Mouse (Mus musculus): ENCODE data around the gene Cldn19. TPM values are rescaled to one million over a fixed set of nuclear protein-coding genes. Genes with fewer than 3 reads are reported as not detected.
A peak's percentile ranks its signal among the peaks of the same experiment; 100 is the strongest.

The Cldn19 gene
- polyA plus RNA-seq, 1 experiment from 2014 or later = not detected

GRCm38 (mm10) chr4:119233256-119233901 is 21.8 kb upstream of the Cldn19 start:
- Histone ChIP-seq H3K27me3 (ENCODE audit: control insufficient read depth, insufficient read depth, low read length) (no peaks in the 10 kb centered on the region), H3K4me2 (peak overlapping the region; percentile 70), H3K27ac (ENCODE audit: low read depth, low read length) (0 out of 2 replicates have a peak overlapping the region, but pooled peaks have one; percentile 4), H3K4me3 (ENCODE audit: low read depth, low read length) (peak overlapping the region; percentile 83), H3K9ac (ENCODE audit: low read depth, low read length) (peak overlapping the region; percentile 83), H3K4me1 (ENCODE audit: control insufficient read depth, insufficient read depth, low read length) (peaks cover 8% of the 10 kb centered on the region), H3K36me3 (ENCODE audit: control insufficient read depth, insufficient read depth, low read length) (peaks cover 3% of the 10 kb centered on the region; the same call in 1 of the 2 replicates), H3K9me3 (replicated peaks; ENCODE audit: control insufficient read depth, low read length) (no peaks in the 10 kb centered on the region)
- ATAC-seq (replicated peaks; ENCODE audit: insufficient number of reproducible peaks, low FRiP score, low TSS enrichment) = peak; percentile 47
- WGBS (ENCODE audit: insufficient replicate concordance) = under 1% methylated on average over 34 of the region's 36 CpGs

- Histone ChIP-seq H3K27ac (ENCODE audit: low read depth, low read length) (no peak overlapping the region), H3K4me3 (ENCODE audit: low read depth, low read length) (peak overlapping the region; percentile 83), H3K4me2 (peak overlapping the region; percentile 70), H3K36me3 (ENCODE audit: control insufficient read depth, insufficient read depth, low read length) (peaks cover 3% of the 10 kb centered on the region; the same call in 1 of the 2 replicates), H3K27me3 (ENCODE audit: control insufficient read depth, insufficient read depth, low read length) (no peaks in the 10 kb centered on the region), H3K9me3 (replicated peaks; ENCODE audit: control insufficient read depth, low read length) (no peaks in the 10 kb centered on the region), H3K4me1 (ENCODE audit: control insufficient read depth, insufficient read depth, low read length) (peaks cover 8% of the 10 kb centered on the region), H3K9ac (ENCODE audit: low read depth, low read length) (no peak overlapping the region; the same call in 1 of the 2 replicates)
- ATAC-seq (replicated peaks; ENCODE audit: insufficient number of reproducible peaks, low FRiP score, low TSS enrichment) = no peak
- 67% methylated on average over 3 of the region's 3 CpGs for WGBS (ENCODE audit: insufficient replicate concordance)
These were observed 20.9 kb upstream of the Cldn19 start for GRCm38 (mm10) chr4:119234348-119234747.

GRCm38 (mm10) chr4:119238661-119239060 is 16.6 kb upstream of the Cldn19 start:
- Histone ChIP-seq H3K27ac (ENCODE audit: low read depth, low read length) (no peak overlapping the region), H3K4me1 (ENCODE audit: control insufficient read depth, insufficient read depth, low read length) (peaks cover 5% of the 10 kb centered on the region; the same call in 1 of the 2 replicates), H3K36me3 (ENCODE audit: control insufficient read depth, insufficient read depth, low read length) (peaks cover 8% of the 10 kb centered on the region), H3K9ac (ENCODE audit: low read depth, low read length) (no peak overlapping the region), H3K9me3 (replicated peaks; ENCODE audit: control insufficient read depth, low read length) (no peaks in the 10 kb centered on the region), H3K4me2 (no peak overlapping the region), H3K27me3 (ENCODE audit: control insufficient read depth, insufficient read depth, low read length) (no peaks in the 10 kb centered on the region), H3K4me3 (ENCODE audit: low read depth, low read length) (no peak overlapping the region)
- 69% methylated on average over 3 of the region's 3 CpGs for WGBS (ENCODE audit: insufficient replicate concordance)
- no peak for ATAC-seq (replicated peaks; ENCODE audit: insufficient number of reproducible peaks, low FRiP score, low TSS enrichment)

- no peak; the same call in 1 of the 2 replicates for ATAC-seq (replicated peaks; ENCODE audit: insufficient number of reproducible peaks, low FRiP score, low TSS enrichment)
- no peak overlapping the region for H3K9ac ChIP-seq (ENCODE audit: low read depth, low read length)
- no peaks in the 10 kb centered on the region for H3K9me3 ChIP-seq (replicated peaks; ENCODE audit: control insufficient read depth, low read length)
- WGBS (ENCODE audit: insufficient replicate concordance) = 47% methylated on average over 12 of the region's 12 CpGs
- no peak overlapping the region for H3K4me3 ChIP-seq (ENCODE audit: low read depth, low read length)
- H3K27ac ChIP-seq (ENCODE audit: low read depth, low read length) = no peak overlapping the region
- H3K4me1 ChIP-seq (ENCODE audit: control insufficient read depth, insufficient read depth, low read length) = peaks cover 5% of the 10 kb centered on the region; the same call in 1 of the 2 replicates
- no peak overlapping the region; the same call in 1 of the 2 replicates for H3K4me2 ChIP-seq
- peaks cover 8% of the 10 kb centered on the region for H3K36me3 ChIP-seq (ENCODE audit: control insufficient read depth, insufficient read depth, low read length)
- no peaks in the 10 kb centered on the region for H3K27me3 ChIP-seq (ENCODE audit: control insufficient read depth, insufficient read depth, low read length)
These were observed 16.0 kb upstream of the Cldn19 start for GRCm38 (mm10) chr4:119239181-119239682.

- H3K4me1 ChIP-seq (ENCODE audit: control insufficient read depth, insufficient read depth, low read length) = peaks cover 5% of the 10 kb centered on the region; the same call in 1 of the 2 replicates
- no peaks in the 10 kb centered on the region for H3K27me3 ChIP-seq (ENCODE audit: control insufficient read depth, insufficient read depth, low read length)
- no peak overlapping the region for H3K9ac ChIP-seq (ENCODE audit: low read depth, low read length)
- no peak overlapping the region for H3K4me3 ChIP-seq (ENCODE audit: low read depth, low read length)
- no peak for ATAC-seq (replicated peaks; ENCODE audit: insufficient number of reproducible peaks, low FRiP score, low TSS enrichment)
- peaks cover 5% of the 10 kb centered on the region for H3K36me3 ChIP-seq (ENCODE audit: control insufficient read depth, insufficient read depth, low read length)
- 79% methylated on average over 14 of the region's 14 CpGs for WGBS (ENCODE audit: insufficient replicate concordance)
- no peak overlapping the region for H3K4me2 ChIP-seq
- no peak overlapping the region for H3K27ac ChIP-seq (ENCODE audit: low read depth, low read length)
- H3K9me3 ChIP-seq (replicated peaks; ENCODE audit: control insufficient read depth, low read length) = no peaks in the 10 kb centered on the region
These were observed 13.6 kb upstream of the Cldn19 start for GRCm38 (mm10) chr4:119241664-119242063.

GRCm38 (mm10) chr4:119242571-119242970 is 12.6 kb upstream of the Cldn19 start:
- peaks cover 5% of the 10 kb centered on the region; the same call in 1 of the 2 replicates for H3K4me1 ChIP-seq (ENCODE audit: control insufficient read depth, insufficient read depth, low read length)
- no peak overlapping the region for H3K4me2 ChIP-seq
- H3K36me3 ChIP-seq (ENCODE audit: control insufficient read depth, insufficient read depth, low read length) = peaks cover 5% of the 10 kb centered on the region; the same call in 1 of the 2 replicates
- no peak overlapping the region for H3K27ac ChIP-seq (ENCODE audit: low read depth, low read length)
- no peak overlapping the region for H3K4me3 ChIP-seq (ENCODE audit: low read depth, low read length)
- no peaks in the 10 kb centered on the region for H3K9me3 ChIP-seq (replicated peaks; ENCODE audit: control insufficient read depth, low read length)
- ATAC-seq (replicated peaks; ENCODE audit: insufficient number of reproducible peaks, low FRiP score, low TSS enrichment) = no peak
- 89% methylated on average over 12 of the region's 12 CpGs for WGBS (ENCODE audit: insufficient replicate concordance)
- no peaks in the 10 kb centered on the region for H3K27me3 ChIP-seq (ENCODE audit: control insufficient read depth, insufficient read depth, low read length)
- no peak overlapping the region for H3K9ac ChIP-seq (ENCODE audit: low read depth, low read length)

- Histone ChIP-seq H3K4me1 (ENCODE audit: control insufficient read depth, insufficient read depth, low read length) (peaks cover 5% of the 10 kb centered on the region; the same call in 1 of the 2 replicates), H3K4me2 (no peak overlapping the region), H3K36me3 (ENCODE audit: control insufficient read depth, insufficient read depth, low read length) (peaks cover 5% of the 10 kb centered on the region; the same call in 1 of the 2 replicates), H3K27me3 (ENCODE audit: control insufficient read depth, insufficient read depth, low read length) (no peaks in the 10 kb centered on the region), H3K9me3 (replicated peaks; ENCODE audit: control insufficient read depth, low read length) (no peaks in the 10 kb centered on the region), H3K9ac (ENCODE audit: low read depth, low read length) (no peak overlapping the region), H3K4me3 (ENCODE audit: low read depth, low read length) (no peak overlapping the region), H3K27ac (ENCODE audit: low read depth, low read length) (no peak overlapping the region)
- ATAC-seq (replicated peaks; ENCODE audit: insufficient number of reproducible peaks, low FRiP score, low TSS enrichment) = no peak
- WGBS (ENCODE audit: insufficient replicate concordance) = 68% methylated on average over 22 of the region's 22 CpGs
These were observed 10.6 kb upstream of the Cldn19 start for GRCm38 (mm10) chr4:119244468-119245240.

- H3K4me2 ChIP-seq = no peak overlapping the region
- H3K4me3 ChIP-seq (ENCODE audit: low read depth, low read length) = no peak overlapping the region
- H3K27ac ChIP-seq (ENCODE audit: low read depth, low read length) = no peak overlapping the region
- H3K9me3 ChIP-seq (replicated peaks; ENCODE audit: control insufficient read depth, low read length) = no peaks in the 10 kb centered on the region
- peaks cover 3% of the 10 kb centered on the region; the same call in 1 of the 2 replicates for H3K36me3 ChIP-seq (ENCODE audit: control insufficient read depth, insufficient read depth, low read length)
- H3K9ac ChIP-seq (ENCODE audit: low read depth, low read length) = no peak overlapping the region
- 50% methylated on average over 7 of the region's 7 CpGs for WGBS (ENCODE audit: insufficient replicate concordance)
- H3K27me3 ChIP-seq (ENCODE audit: control insufficient read depth, insufficient read depth, low read length) = no peaks in the 10 kb centered on the region
- peaks cover 5% of the 10 kb centered on the region; the same call in 1 of the 2 replicates for H3K4me1 ChIP-seq (ENCODE audit: control insufficient read depth, insufficient read depth, low read length)
- no peak for ATAC-seq (replicated peaks; ENCODE audit: insufficient number of reproducible peaks, low FRiP score, low TSS enrichment)
These were observed 9.7 kb upstream of the Cldn19 start for GRCm38 (mm10) chr4:119245556-119245955.

Data from heart, embryonic 11.5 days (tissue).